Mouse (Mus musculus): ENCODE measurements around the gene Tbx19. TPM values are rescaled to one million over a fixed set of nuclear protein-coding genes. Genes with fewer than 3 reads are reported as not detected.

Gene Tbx19
- not detected for total RNA-seq (2022)

- no peak for DNase-seq (ENCODE audit: low spot score in 2 of 2)
These were observed at the start of gene Tbx19 for GRCm38 (mm10) chr1:165160723-165161405. Tbx19 (minus strand) TSS chr1:165160773.

GRCm38 (mm10) chr1:165205591-165205990 lies 45.0 kb upstream of the Tbx19 start:
- no peak for DNase-seq (ENCODE audit: low spot score in 2 of 2)

- DNase-seq (ENCODE audit: low spot score in 2 of 2) = no peak
These were observed 43.0 kb upstream of the Tbx19 start for GRCm38 (mm10) chr1:165203488-165204035.

GRCm38 (mm10) chr1:165201445-165202012 lies 41.0 kb upstream of the Tbx19 start:
- no peak for DNase-seq (ENCODE audit: low spot score in 2 of 2)

DNA sequence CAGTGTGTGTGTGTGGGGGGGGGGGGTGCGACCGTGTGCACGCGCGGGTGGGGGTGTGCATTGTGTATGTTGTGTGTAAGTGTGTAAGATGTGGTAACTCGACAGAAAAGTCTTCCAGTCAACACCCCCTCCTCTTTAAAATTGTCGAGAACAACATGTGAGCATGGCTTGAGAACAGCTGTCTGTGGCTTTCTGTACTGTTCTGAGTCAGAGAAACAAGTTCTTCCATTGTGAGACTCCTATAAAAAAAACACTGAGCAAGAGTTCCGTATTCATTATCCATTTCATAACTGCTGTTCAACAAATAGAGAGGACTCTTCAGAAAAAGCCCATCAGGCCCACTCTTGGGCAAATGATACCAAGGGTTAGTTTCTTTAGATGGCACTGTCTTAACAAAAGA lies 40.2 kb upstream of the Tbx19 start:
- no peak for DNase-seq (ENCODE audit: low spot score in 2 of 2)

DNA sequence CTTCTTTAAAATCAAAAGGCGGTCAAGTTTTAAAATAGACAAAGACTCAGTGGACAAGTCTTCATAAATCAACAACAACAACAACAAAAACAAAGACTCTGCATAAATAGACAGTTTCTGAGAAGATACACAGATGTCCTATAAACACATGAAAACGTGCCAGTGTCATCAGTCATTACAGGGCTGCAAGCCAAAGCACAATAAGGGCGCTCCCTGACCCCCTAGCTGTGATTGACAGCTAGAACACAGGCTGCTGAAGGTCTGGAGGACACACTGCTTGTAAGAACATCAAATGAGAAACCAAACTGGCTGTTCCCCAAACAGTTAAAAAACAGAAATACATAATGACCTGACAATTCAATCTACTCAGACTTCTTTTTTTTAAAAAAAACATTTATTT lies 39.1 kb upstream of the Tbx19 start:
- no peak for DNase-seq (ENCODE audit: low spot score in 2 of 2)

- DNase-seq (ENCODE audit: low spot score in 2 of 2) = no peak
These were observed 38.4 kb upstream of the Tbx19 start for GRCm38 (mm10) chr1:165198951-165199350.

DNA sequence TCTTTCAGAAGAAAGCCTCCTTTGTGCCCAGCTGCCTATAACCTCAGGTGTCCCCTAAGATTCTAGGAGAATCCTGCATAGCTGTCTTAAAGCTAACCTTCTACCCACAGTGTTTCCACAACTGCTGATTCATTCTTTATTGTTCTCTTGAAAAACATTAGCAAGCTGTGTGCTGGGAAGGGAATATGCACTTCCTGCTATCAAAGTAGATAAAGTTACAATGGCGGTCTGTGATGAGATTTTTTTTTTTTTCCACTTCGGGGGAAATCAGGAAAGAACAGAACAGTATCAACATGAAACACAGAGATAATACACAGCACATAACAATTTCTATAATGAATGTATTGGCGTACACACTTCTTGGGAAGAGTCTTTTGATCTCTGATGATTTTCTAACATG lies 37.3 kb upstream of the Tbx19 start:
- no peak for DNase-seq (ENCODE audit: low spot score in 2 of 2)

- no peak for DNase-seq (ENCODE audit: low spot score in 2 of 2)
These were observed 34.9 kb upstream of the Tbx19 start for GRCm38 (mm10) chr1:165195396-165195960.

DNA sequence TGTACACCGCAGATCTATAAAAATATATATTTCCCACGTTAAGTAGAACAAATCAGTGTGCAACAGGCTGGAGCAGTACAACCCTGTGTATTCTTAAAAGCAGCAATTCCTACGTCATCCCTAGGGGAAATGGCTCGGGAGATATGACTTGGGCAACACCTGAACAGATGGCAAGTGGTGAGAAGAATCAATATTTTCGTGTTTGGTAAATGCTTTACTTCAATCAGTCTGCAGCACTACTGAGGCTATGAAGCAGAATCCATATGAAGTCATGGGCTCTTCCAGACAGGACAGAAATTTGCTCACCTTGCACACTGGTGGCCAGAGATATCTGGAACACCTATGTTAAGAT lies 34.1 kb upstream of the Tbx19 start:
- no peak for DNase-seq (ENCODE audit: low spot score in 2 of 2)

DNA sequence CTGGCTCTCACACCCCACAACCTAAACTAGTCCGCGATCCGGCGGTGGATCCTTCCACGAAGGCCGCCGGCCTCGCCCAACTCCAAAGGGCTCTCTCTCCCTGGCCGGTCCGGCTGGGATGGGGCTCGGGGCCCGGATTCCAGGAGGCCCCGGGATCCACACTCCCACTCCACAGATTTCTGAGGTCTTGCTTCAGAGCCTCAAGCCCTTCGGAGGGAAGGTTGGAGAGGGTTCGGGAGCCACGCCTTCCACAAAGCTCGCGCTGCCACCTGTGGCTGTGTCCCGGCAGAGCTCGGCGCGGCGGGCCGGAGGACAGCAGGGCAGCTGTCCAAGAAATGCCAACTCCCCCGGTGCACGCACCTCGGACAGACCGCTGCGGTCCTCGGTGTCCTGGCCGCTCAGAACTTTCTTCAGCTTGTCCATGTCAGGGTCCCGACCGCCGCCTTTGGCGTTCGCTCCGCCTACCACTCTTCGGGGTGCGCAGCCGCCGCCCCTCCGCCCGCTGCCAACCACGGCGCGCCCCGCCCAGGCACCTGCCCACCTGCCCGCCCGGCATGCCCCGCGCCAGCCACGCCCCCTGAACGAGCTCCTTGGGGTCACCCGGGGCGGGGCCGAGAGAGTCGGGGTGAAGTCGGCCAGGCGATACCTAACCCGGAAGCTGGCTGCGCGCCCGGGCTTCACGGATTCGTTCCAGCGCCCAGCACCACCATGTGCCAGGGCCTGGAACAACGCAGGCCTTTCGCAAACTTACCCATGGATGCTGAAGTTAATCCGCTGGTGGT lies 33.5 kb upstream of the Tbx19 start, which contains the start of gene Sft2d2:
Sft2d2 (minus strand) TSS at position 559 of the 782 bp plus-strand sequence.
- peak; percentile 53 to 75 for DNase-seq (ENCODE audit: low spot score in 2 of 2)

DNA sequence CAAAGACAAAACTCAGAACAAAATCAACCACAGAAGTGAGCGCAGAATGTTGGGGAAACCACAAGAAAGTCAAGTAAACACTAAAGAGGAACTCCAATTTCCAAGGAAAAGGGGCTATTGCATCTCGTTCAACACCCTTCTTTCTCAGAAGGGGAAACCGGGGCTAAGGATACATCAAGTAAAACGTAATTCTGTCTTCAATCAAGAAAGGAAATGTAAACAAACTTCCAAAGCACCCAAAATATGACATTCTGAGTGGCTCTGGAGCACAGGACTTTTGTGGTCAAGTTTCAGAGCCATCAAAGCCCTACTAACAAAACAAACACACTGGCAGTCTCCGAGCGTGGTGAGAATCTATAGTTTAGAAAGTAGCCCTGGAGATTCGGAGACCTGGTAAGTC lies 32.9 kb upstream of the Tbx19 start:
- DNase-seq (ENCODE audit: low spot score in 2 of 2) = no peak

GRCm38 (mm10) chr1:165192714-165193264 lies 32.2 kb upstream of the Tbx19 start:
- no peak for DNase-seq (ENCODE audit: low spot score in 2 of 2)

GRCm38 (mm10) chr1:165192102-165192501 lies 31.5 kb upstream of the Tbx19 start:
- DNase-seq (ENCODE audit: low spot score in 2 of 2) = no peak

GRCm38 (mm10) chr1:165191611-165192010 lies 31.0 kb upstream of the Tbx19 start:
- DNase-seq (ENCODE audit: low spot score in 2 of 2) = no peak

DNA sequence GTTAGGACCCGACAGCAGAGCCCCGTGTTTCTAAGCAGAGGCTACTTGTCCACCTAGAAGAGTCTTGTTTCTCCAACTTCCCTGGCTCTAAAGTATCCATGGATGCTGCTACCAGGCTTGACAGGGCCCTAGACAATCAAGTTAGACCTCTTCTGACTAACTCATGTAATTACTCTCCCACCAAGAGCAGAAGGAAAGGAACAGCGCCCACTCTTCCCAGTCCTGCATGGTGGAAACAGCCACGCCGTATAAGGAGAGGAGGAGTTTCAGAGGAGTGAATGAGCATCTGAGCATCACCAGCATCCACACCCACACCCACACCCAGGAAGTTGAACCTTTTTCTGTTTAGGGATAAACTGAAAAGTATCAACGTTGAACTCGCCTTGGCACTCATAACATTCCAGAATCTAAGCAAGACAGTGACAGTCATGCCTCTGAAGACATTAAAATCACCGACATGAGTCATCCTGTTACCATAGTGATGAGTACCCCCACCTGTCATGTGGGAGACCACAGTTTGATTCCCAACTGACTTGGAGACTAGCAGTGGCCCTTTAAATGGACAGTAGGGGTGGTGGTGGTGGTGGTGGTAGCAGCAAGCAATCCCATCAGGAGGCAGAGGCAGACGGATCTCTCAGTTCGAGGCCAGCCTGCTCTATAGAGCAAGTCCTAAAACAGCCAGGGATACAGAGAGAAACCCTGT lies 30.1 kb upstream of the Tbx19 start:
- DNase-seq (ENCODE audit: low spot score in 2 of 2) = no peak

- no peak for DNase-seq (ENCODE audit: low spot score in 2 of 2)
These were observed 29.5 kb upstream of the Tbx19 start for GRCm38 (mm10) chr1:165190068-165190467.

GRCm38 (mm10) chr1:165188806-165189580 lies 28.4 kb upstream of the Tbx19 start:
- DNase-seq (ENCODE audit: low spot score in 2 of 2) = no peak

GRCm38 (mm10) chr1:165187357-165187756 lies 26.8 kb upstream of the Tbx19 start:
- no peak for DNase-seq (ENCODE audit: low spot score in 2 of 2)

GRCm38 (mm10) chr1:165186491-165186890 lies 25.9 kb upstream of the Tbx19 start:
- DNase-seq (ENCODE audit: low spot score in 2 of 2) = no peak
